Mouse (Mus musculus) embryo, embryonic 11.5 days (tissue): ENCODE data around the gene Chn1.

Experiments used
- DNase-seq: peaks from one replicate; pipeline ENCODE4 v3.0.0-alpha.2; 2012; ENCODE audit warnings: low read depth, low spot score

The Chn1 gene

GRCm38 (mm10) chr2:73636387-73636786 lies 138.8 kb downstream of the Chn1 start:
- no peak for DNase-seq

GRCm38 (mm10) chr2:73631816-73632215 lies 143.3 kb downstream of the Chn1 start:
- DNase-seq, result no peak

GRCm38 (mm10) chr2:73618486-73619052 lies 156.6 kb downstream of the Chn1 start:
- DNase-seq, result no peak

DNA sequence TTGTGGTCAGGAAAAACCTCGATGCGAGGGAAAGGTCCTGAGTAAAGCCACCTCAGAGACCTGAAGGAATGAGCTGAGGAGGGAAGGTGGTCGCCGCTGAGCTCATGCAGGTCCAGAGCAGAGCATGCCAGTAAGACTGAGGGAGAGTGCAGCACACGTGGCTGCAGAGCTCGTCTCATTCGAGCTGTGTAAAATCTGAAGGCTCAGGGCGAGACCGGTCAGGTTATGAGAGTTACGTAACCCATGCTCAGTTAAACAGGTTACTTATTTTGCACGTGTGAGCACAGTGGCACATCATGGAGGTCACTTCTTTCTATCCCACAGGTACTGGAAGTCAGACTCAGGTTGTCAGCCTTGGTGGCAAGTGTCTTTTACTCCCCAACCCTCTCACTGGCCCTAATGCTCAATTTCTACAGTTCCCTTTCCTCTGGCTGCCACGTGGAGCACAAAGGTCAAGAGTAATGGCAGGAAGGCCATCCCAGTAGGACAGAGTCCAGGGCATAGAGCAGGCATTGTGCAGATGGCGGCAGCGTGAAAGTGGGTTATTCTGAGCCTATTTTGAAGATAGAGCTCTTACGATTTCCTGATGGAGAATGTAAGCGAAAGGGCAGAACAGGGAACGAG lies 158.6 kb downstream of the Chn1 start:
- no peak for DNase-seq

DNA sequence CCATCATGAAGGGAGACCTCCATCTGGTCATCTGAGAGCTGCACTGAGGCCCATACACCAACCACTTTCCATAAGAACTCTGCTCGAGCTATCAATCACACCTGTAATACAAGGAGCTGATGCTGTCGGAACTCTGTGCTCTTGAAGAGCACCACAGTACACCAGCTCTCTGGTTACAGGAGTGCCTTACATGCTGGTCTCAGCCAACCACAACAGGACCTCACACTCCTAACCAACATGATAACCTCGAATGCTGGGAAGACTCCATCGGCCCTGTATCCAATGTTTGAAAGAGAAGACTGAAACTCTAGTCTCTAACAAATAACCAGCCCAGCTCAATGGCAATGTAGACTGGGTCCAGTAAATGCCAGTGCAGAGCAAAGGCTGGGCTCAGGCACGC lies 159.7 kb downstream of the Chn1 start:
- no peak for DNase-seq

DNA sequence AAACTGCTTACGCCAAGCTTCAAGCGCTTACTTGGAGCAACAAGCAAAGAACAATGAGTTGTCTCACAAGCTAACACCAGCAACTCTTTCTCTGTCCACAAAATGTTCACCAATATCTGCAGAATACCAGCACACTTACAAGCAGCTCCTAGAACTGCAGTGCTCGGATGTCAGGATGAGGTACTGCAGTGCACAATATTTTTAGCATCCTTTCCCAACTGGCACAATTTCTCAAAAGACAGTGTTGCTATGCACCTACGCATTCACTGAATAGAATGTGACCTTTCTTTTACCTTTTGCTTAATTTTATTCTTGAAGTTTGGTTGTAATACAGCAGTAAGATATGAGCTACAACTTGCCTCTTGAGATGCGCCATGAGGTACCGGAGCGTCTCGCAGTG lies 160.8 kb downstream of the Chn1 start:
- no peak for DNase-seq

DNA sequence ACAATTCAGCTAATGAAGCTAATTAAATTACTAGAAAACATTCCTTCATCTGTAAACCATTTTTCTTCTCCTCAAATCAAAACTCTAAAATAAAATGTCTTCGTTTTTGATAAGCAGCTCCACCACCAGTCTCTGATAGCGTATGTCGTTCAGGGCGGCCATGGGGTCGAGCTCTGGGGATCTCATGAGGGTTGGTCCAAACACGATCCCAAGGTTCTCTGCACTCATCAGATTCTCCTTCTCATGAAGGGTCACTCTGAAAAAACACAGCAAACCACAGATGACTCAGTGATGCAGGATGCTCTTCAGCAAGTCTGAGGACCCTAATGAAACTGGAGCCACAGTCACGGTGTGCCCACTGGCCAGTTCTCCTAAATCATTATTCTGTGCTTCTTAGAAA lies 162.2 kb downstream of the Chn1 start:
- DNase-seq, result no peak

DNA sequence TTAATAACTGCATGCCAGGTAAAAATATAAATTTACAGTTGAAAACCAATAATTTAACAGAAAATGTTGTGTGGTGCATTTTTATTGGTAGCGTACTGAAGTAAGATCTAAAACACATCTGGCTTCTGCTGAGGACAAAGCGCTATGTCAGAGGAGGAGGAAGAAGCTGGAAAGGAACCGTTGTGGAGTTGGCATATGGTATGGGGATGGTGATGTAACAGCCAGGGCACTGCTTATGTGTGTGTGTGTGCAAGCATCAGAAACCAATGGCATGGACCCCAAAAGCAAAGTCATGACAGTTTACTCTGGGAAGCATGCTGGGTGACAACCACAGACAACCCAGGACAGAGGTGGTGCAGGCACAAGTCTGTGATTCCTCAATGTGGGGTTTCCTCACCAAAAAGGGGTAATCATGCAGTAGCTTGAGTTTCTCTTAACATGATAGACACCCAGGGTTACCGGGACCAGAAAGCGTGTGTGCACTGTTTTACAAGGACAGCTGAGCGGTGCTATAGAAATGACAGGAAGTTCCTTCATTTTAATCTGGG lies 162.7 kb downstream of the Chn1 start:
- no peak for DNase-seq

GRCm38 (mm10) chr2:73611798-73612197 lies 163.3 kb downstream of the Chn1 start:
- DNase-seq, result no peak

GRCm38 (mm10) chr2:73609724-73610210 lies 165.4 kb downstream of the Chn1 start:
- DNase-seq, result no peak

DNA sequence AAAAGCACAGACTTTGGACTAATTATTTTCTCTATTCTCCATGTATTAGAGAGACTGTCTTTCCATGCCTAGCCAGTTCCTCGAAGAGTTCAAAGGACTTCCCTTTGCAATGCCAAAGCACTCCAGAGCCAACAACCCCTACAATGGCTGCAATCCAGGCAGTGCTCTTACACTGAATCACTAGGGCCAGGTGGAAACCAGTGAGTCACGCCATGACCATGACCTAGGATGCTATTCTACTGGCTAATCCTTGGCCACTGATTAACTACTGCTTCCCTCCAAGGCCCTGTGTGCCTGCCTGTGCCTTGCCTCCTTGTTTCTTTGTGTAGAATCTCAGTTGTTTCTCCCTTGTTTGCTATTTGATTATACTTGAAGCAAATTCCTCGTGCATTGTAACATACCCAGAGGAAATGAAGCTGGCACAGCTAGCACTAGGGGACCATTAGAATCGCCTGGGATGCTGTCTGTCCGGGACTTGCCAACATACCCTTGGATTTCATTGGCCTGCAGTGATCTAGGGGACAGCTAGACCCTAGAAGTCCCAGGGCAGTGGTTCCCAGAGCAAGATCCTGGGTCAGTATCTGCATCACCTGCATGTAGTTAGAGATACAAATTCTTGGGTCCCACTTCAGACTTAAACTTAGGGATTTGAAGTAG lies 166.0 kb downstream of the Chn1 start:
- DNase-seq, result no peak

- DNase-seq, result no peak
Observed at GRCm38 (mm10) chr2:73608391-73608790, 166.8 kb downstream of the Chn1 start.

- DNase-seq, result no peak
Observed at GRCm38 (mm10) chr2:73607609-73608008, 167.5 kb downstream of the Chn1 start.

- DNase-seq, result no peak
Observed at GRCm38 (mm10) chr2:73607146-73607545, 168.0 kb downstream of the Chn1 start.

GRCm38 (mm10) chr2:73606616-73607015 lies 168.5 kb downstream of the Chn1 start:
- DNase-seq, result no peak

- no peak for DNase-seq
Observed at GRCm38 (mm10) chr2:73605077-73605476, 170.1 kb downstream of the Chn1 start.

DNA sequence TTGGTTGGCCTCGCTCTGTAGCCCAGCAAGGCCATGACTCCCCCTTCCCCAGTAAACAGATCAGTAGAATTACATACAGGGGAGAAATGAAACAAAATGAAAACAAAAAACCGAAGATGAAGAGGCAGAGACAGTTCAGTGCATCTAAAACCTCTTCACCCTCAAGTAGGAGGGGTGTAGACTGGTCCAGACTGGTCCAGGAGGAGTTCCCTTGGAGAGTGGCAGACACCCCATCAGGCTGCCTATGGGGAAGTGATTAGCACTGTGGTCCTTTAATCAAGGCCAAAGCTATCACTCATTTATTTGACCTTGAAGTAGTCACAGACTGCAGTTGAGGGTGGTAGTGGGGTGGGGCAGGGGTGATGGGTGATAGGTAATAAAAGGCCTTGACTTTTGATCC lies 170.6 kb downstream of the Chn1 start:
- no peak for DNase-seq

- DNase-seq, result no peak
Observed at GRCm38 (mm10) chr2:73600650-73601049, 174.5 kb downstream of the Chn1 start.

- DNase-seq, result no peak
Observed at GRCm38 (mm10) chr2:73597772-73598171, 177.4 kb downstream of the Chn1 start.

DNA sequence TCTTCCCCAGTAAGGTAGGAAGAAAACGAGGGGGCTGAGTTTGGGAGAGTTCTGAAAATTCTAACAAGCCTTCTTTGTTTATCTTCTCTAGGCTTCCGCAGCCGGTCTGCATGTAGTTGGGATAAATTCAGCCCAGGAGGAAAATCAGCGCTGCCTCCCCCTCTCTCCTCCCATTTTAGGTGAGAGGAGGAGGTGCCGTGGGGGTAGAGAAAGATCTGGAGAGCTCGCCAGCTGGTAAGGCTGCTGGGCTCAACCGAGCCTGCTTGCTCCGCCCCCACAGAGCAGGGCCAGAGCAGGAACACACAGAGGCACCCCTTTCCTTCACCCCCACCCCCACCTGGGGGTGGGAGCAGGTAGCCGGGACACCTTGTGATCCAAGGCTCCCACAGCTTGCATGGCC lies 178.4 kb downstream of the Chn1 start:
- DNase-seq, result no peak

DNA sequence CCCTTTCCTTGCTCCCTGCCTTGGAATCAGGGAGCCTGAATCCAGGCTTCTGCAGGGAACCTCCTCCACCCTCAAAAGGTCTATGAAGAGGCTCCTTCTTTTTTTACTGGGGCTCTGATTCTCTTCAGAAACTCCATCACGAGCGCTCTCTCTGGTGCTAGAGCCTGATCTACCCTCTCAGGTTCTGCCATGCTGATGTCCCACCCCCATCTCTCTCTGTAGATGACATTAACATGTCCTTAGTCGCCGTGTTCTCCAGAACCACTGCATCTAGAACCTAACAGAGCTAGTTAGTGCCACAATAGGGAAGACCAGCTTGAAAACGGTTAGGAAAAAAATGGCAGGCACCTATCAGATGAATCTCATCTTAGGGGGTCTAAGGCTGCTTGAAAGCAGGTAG lies 178.8 kb downstream of the Chn1 start:
- DNase-seq, result no peak

GRCm38 (mm10) chr2:73593101-73593439 lies 182.1 kb downstream of the Chn1 start:
- DNase-seq, result no peak
